7 mouse cellular contexts compared by ENCODE assay signal in the genomic region with DNA sequence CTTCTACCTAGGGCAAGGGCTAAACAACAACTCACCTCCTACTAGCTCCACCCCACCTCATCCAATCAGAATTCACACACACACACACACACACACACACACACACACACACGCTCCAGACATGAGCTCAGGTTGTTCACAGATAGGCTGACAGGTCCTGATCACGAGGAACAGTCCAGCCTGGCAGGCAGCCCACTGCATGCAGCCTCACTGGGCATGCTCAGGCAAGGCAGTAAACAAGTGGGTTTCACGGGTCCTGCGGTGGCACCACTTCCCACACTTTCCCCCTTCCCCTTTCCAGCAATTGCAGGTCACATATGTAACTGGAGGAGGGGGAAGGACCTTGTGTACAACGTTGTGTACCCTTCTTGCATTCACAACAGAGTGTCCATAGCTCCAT.
DNase-seq lines count a peak whose midpoint lies in the region; ATAC-seq and TF ChIP-seq lines count a peak whose summit lies in the region.
"Not testable (repeated sequence)": the region's sequence is repeated elsewhere in the genome, so short reads cannot be mapped to it uniquely, and the experiment has no call there.

No protein-coding gene starts in this region.

- TF ChIP-seq RAD21 in CH12.LX (IDR thresholded peaks at IDR 0.05; ENCODE audit: low read depth, low read length) = not testable (repeated sequence)

- not testable (repeated sequence) for TF ChIP-seq CTCF in CH12.LX (conservative IDR thresholded peaks at IDR 0.05 in 1 of 2, IDR thresholded peaks at IDR 0.05 in 1 of 2; ENCODE audit: low read depth in 2 of 2, low read length in 2 of 2); heart, postnatal 0 days (IDR thresholded peaks at IDR 0.05; ENCODE audit: low read depth); kidney, adult 2 months (conservative IDR thresholded peaks at IDR 0.05; ENCODE audit: insufficient read depth, insufficient read length, low read depth, low read length); liver, adult 2 months (IDR thresholded peaks at IDR 0.05; ENCODE audit: low read depth, low read length)

- ATAC-seq in heart, postnatal 0 days (ENCODE audit: insufficient read depth, low read depth) = peak; percentile 33; the same call in 1 of the 2 replicates
- not testable (repeated sequence) for ATAC-seq in midbrain, embryonic 11.5 days (ENCODE audit: low FRiP score)

- dilution Hi-C loops in CH12.LX (cut with MboI; ENCODE audit: extremely low pct_ligation_motif_present, extremely low pct_unique_long_range_greater_than_20kb, low sequenced_read_pairs) = not testable (repeated sequence)

- not testable (repeated sequence) for TF ChIP-seq POLR2A in CH12.LX (IDR thresholded peaks at IDR 0.05; ENCODE audit: low read depth, low read length); kidney, adult 2 months (IDR thresholded peaks at IDR 0.05; ENCODE audit: low read depth, low read length); liver, adult 2 months (IDR thresholded peaks at IDR 0.05; ENCODE audit: extremely low read depth, insufficient read depth, low read length)

- not testable (repeated sequence) for H3K4me3 ChIP-seq in CH12.LX (replicated peaks in 1 of 3; ENCODE audit: low read depth in 2 of 3, low read length in 2 of 3, poor library complexity in 1 of 3); heart, postnatal 0 days (ENCODE audit: low read depth, low read length); kidney, adult 2 months (ENCODE audit: insufficient read depth, low read depth, low read length); liver, adult 2 months (ENCODE audit: insufficient read depth, low read depth, low read length); midbrain, embryonic 11.5 days (ENCODE audit: low read depth, low read length)

- WGBS in heart, postnatal 0 days = 47% methylated on average over 5 of the region's 5 CpGs
- 60% methylated on average over 5 of the region's 5 CpGs for WGBS in kidney, adult 2 months
- WGBS in liver, adult 2 months = 54% methylated on average over 5 of the region's 5 CpGs
- WGBS in midbrain, embryonic 11.5 days = 92% methylated on average over 5 of the region's 5 CpGs

- H3K9me3 ChIP-seq in CH12.LX (replicated peaks; ENCODE audit: low read length); heart, postnatal 0 days (replicated peaks; ENCODE audit: control insufficient read depth, low read length); midbrain, embryonic 11.5 days (ENCODE audit: control insufficient read depth, low read length): not testable (repeated sequence)

- in situ Hi-C loops in CH12.LX (cut with MboI; ENCODE audit: low pct_ligation_motif_present, low pct_unique_long_range_greater_than_20kb, low sequenced_read_pairs) = not testable (repeated sequence)

- not testable (repeated sequence) for H3K9ac ChIP-seq in CH12.LX (ENCODE audit: insufficient read depth, low read depth); heart, postnatal 0 days (replicated peaks; ENCODE audit: low read depth, low read length); liver, adult 2 months (ENCODE audit: low read depth, low read length); midbrain, embryonic 11.5 days (ENCODE audit: low read length)

- H3K36me3 ChIP-seq in CH12.LX (replicated peaks in 1 of 2; ENCODE audit: control insufficient read depth in 1 of 2, insufficient read depth in 1 of 2, low read length in 1 of 2); heart, postnatal 0 days (replicated peaks; ENCODE audit: control insufficient read depth, insufficient read depth, low read length); kidney, adult 2 months (ENCODE audit: control insufficient read depth, insufficient read depth, low read length); liver, adult 2 months (ENCODE audit: control insufficient read depth, insufficient read depth, low read length); midbrain, embryonic 11.5 days (ENCODE audit: control insufficient read depth, insufficient read depth, low read length): not testable (repeated sequence)

- TF ChIP-seq EP300 in CH12.LX (IDR thresholded peaks at IDR 0.05; ENCODE audit: low read length); heart, postnatal 0 days (IDR thresholded peaks at IDR 0.05; ENCODE audit: low read depth): not testable (repeated sequence)

- not testable (repeated sequence) for H3K4me1 ChIP-seq in CH12.LX (ENCODE audit: control insufficient read depth in 1 of 2, insufficient read depth in 2 of 2); heart, postnatal 0 days (ENCODE audit: control insufficient read depth, insufficient read depth); kidney, adult 2 months (ENCODE audit: control insufficient read depth, insufficient read depth, low read length); liver, adult 2 months (ENCODE audit: control insufficient read depth, insufficient read depth, low read length); midbrain, embryonic 11.5 days (ENCODE audit: control insufficient read depth, insufficient read depth, low read length)

- not testable (repeated sequence) for H3K4me2 ChIP-seq in CH12.LX (ENCODE audit: insufficient read depth, low read depth, poor library complexity, severe bottlenecking); heart, postnatal 0 days (ENCODE audit: low read depth, low read length); midbrain, embryonic 11.5 days

- H3K79me2 ChIP-seq in CH12.LX (replicated peaks; ENCODE audit: control insufficient read depth, extremely low read depth, insufficient read depth, poor library complexity, severe bottlenecking); liver, adult 2 months (ENCODE audit: control insufficient read depth, insufficient read depth, low read length): not testable (repeated sequence)

- not testable (repeated sequence) for H3K27me3 ChIP-seq in CH12.LX (replicated peaks); heart, postnatal 0 days (ENCODE audit: control insufficient read depth, insufficient read depth, low read length); kidney, adult 2 months (replicated peaks; ENCODE audit: control insufficient read depth, insufficient read depth, low read length); liver, adult 2 months (ENCODE audit: control insufficient read depth, insufficient read depth, low read length); midbrain, embryonic 11.5 days (ENCODE audit: control insufficient read depth, insufficient read depth, low read length)

- not testable (repeated sequence) for H3K27ac ChIP-seq in CH12.LX (ENCODE audit: insufficient read depth, low read depth); kidney, adult 2 months (ENCODE audit: insufficient read depth, low read depth, low read length); liver, adult 2 months (replicated peaks; ENCODE audit: insufficient read depth, low read depth, low read length); midbrain, embryonic 11.5 days (ENCODE audit: low read depth, low read length)
- peak overlapping the region; percentile 35; the same call in 1 of the 2 replicates for H3K27ac ChIP-seq in heart, postnatal 0 days (ENCODE audit: low read depth)

- DNase-seq in CH12.LX (ENCODE audit: extremely low read depth) = not testable (repeated sequence)
- peak; percentile 56 for DNase-seq in heart, postnatal 0 days (ENCODE audit: low spot score)
- DNase-seq in heart, postnatal 4 days = peak; percentile 50
- peak; percentile 41 for DNase-seq in kidney, adult 2 months
- peak; percentile 30 to 54 for DNase-seq in kidney, postnatal 25 days
- DNase-seq in liver, adult 2 months (ENCODE audit: extremely low read depth, low read depth, low spot score) = peak; percentile 30
- peak; percentile 33 for DNase-seq in midbrain, embryonic 11.5 days (ENCODE audit: low spot score, missing footprints)

TF ChIP-seq in CH12.LX, 34 proteins besides CTCF, POLR2A, EP300 and RAD21:
- TF ChIP-seq NRF1 (IDR thresholded peaks at IDR 0.05; ENCODE audit: low read depth, low read length) = peak; percentile 58
